Comparison of ENCODE assay signal across 10 mouse cellular contexts in the genomic region with DNA sequence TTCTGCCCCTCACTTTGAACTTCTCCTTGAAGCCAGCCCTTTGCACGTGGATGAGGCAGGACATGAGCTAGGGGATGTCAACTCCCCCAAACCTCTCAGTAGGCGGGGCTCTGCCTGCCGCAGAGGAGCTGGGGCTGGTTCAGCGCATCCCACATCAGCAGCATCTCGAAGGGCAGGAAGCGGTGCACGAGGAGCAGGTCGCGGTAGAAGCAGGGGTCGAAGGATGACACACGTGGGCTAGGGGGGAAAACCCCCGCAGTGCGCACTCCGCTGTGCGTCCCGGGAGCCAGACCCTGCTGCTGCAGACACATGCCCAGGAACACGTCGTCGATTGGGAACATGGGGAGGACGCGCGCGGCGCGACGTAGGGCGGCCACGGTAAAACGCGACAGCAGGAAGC. TPM values are rescaled to one million over a fixed set of nuclear protein-coding genes. Genes with fewer than 3 reads are reported as not detected.
A peak's percentile ranks its signal among the peaks of the same experiment; 100 is the strongest.
DNase-seq lines count a peak whose midpoint lies in the region; ATAC-seq and TF ChIP-seq lines count a peak whose summit lies in the region.
"Had no signal": no experiment of that assay in that cellular context is flagged by ENCODE, and none has a peak within 500 bp of the region (broad histone marks: within the 10 kb centered on the region; RNA-seq: fewer than 3 reads in every experiment).

No protein-coding gene starts in this region.

- H3K9ac ChIP-seq in ES-Bruce4 (ENCODE audit: low read depth, poor library complexity, severe bottlenecking), result peak overlapping the region; percentile 1; the same call in 1 of the 2 replicates
- no peak overlapping the region for H3K9ac ChIP-seq in midbrain, embryonic 15.5 days
- H3K9ac ChIP-seq: lung, embryonic 15.5 days had no signal

- 0 out of 2 replicates have a peak overlapping the region, but pooled peaks have one; percentile 37 for H3K4me2 ChIP-seq in midbrain, embryonic 15.5 days

- H3K36me3 ChIP-seq in ES-Bruce4 (ENCODE audit: control insufficient read depth, insufficient read depth, low read length, poor library complexity, severe bottlenecking), result no peaks in the 10 kb centered on the region
- no peaks in the 10 kb centered on the region for H3K36me3 ChIP-seq in midbrain, embryonic 15.5 days (replicated peaks)
- H3K36me3 ChIP-seq: lung, embryonic 15.5 days had no signal

- TF ChIP-seq EP300 in ES-Bruce4 (IDR thresholded peaks at IDR 0.05; ENCODE audit: insufficient read depth, low read depth, low read length), result no peak

- no peak for TF ChIP-seq CTCF in ES-Bruce4 (IDR thresholded peaks at IDR 0.05; ENCODE audit: low read depth, low read length)

- no peak overlapping the region for H3K27ac ChIP-seq in ES-Bruce4 (ENCODE audit: insufficient read depth, low read length)
- no peak overlapping the region for H3K27ac ChIP-seq in midbrain, embryonic 15.5 days
- H3K27ac ChIP-seq: lung, embryonic 15.5 days had no signal

- H3K4me1 ChIP-seq in ES-Bruce4 (ENCODE audit: control insufficient read depth, insufficient read depth, low read length), result peaks cover 6% of the 10 kb centered on the region
- H3K4me1 ChIP-seq in midbrain, embryonic 15.5 days, result peaks cover 7% of the 10 kb centered on the region

- no peaks in the 10 kb centered on the region for H3K9me3 ChIP-seq in ES-Bruce4 (replicated peaks; ENCODE audit: control insufficient read depth, insufficient read depth, low read length, poor library complexity, severe bottlenecking)
- no peaks in the 10 kb centered on the region for H3K9me3 ChIP-seq in midbrain, embryonic 15.5 days
- H3K9me3 ChIP-seq: lung, embryonic 15.5 days had no signal

- peak overlapping the region; percentile 21 for H3K4me3 ChIP-seq in ES-Bruce4 (ENCODE audit: low read depth, low read length)
- no peak overlapping the region for H3K4me3 ChIP-seq in midbrain, embryonic 15.5 days

- WGBS in midbrain, embryonic 15.5 days, result 3% methylated on average over 30 of the region's 30 CpGs

- H3K27me3 ChIP-seq in ES-Bruce4 (ENCODE audit: control insufficient read depth, insufficient read depth, low read length, poor library complexity, severe bottlenecking), result peaks cover 19% of the 10 kb centered on the region
- peaks cover 86% of the 10 kb centered on the region for H3K27me3 ChIP-seq in midbrain, embryonic 15.5 days (replicated peaks)

- peak; percentile 84 for DNase-seq in CD4-positive, CD25-positive, alpha-beta regulatory T cell, adult 2 months (ENCODE audit: low read depth, low spot score)
- DNase-seq in urinary bladder, adult 18-20 months (ENCODE audit: low spot score in 2 of 2), result no peak
- DNase-seq in frontal cortex, postnatal 36 days (ENCODE audit: low spot score in 2 of 2), result no peak
- DNase-seq in lung, adult 18-20 months, result no peak
- DNase-seq in adrenal gland, postnatal 14 days, result no peak
- DNase-seq: heart, adult 11 months had no signal

- peak; percentile 44 to 65; a peak in 3 of 4 replicates for ATAC-seq in hematopoietic stem cell, adult 5-6 weeks (replicated peaks in 1 of 2; ENCODE audit: insufficient read depth in 1 of 2, low FRiP score in 2 of 2, low TSS enrichment in 1 of 2, low read depth in 1 of 2, poor library complexity in 2 of 2, severe bottlenecking in 2 of 2)
- ATAC-seq in midbrain, embryonic 15.5 days (replicated peaks), result no peak

- TF ChIP-seq POLR2A in ES-Bruce4 (IDR thresholded peaks at IDR 0.05; ENCODE audit: insufficient read depth, low read length), result no peak

RNA-seq across cellular contexts. Expression of a gene that starts 3.5 kb away (rescaled TPM):
- 1.3 and 3.7 TPM in 2 replicates for polyA plus RNA-seq in ES-Bruce4 (2011; ENCODE audit: insufficient read depth, insufficient read length, low read depth, missing spikeins)
- 6.2 and 8.9 TPM in 2 replicates for total RNA-seq in hematopoietic stem cell, adult 5-6 weeks (2017)
- 0.37 and 1.5 TPM in 2 replicates for polyA plus RNA-seq in midbrain, embryonic 15.5 days (2015; fragmentation: Nextera tagmentation; extraction: Ambion mirVana)
- 8.0 and 9.8 TPM in 2 replicates for total RNA-seq in adrenal gland, postnatal 14 days (2021)

RNA-seq across cellular contexts. Expression of a gene that starts 9.1 kb away (rescaled TPM):
- polyA plus RNA-seq in ES-Bruce4 (2011; ENCODE audit: insufficient read depth, insufficient read length, low read depth, missing spikeins), result 1.8 and 2.0 TPM in 2 replicates
- 1.3 TPM in 2 replicates for total RNA-seq in hematopoietic stem cell, adult 5-6 weeks (2017)
- polyA plus RNA-seq in midbrain, embryonic 15.5 days (2015; fragmentation: Nextera tagmentation; extraction: Ambion mirVana), result 0.27 and 0.36 TPM in 2 replicates
- 5.4 and 7.4 TPM in 2 replicates for total RNA-seq in adrenal gland, postnatal 14 days (2021)

RNA-seq across cellular contexts. Expression of a gene that starts 16.4 kb away (rescaled TPM):
- 8.0 and 9.7 TPM in 2 replicates for polyA plus RNA-seq in ES-Bruce4 (2011; ENCODE audit: insufficient read depth, insufficient read length, low read depth, missing spikeins)
- total RNA-seq in hematopoietic stem cell, adult 5-6 weeks (2017), result 32.8 and 34.1 TPM in 2 replicates
- polyA plus RNA-seq in midbrain, embryonic 15.5 days (2015; fragmentation: Nextera tagmentation; extraction: Ambion mirVana), result 5.2 and 5.8 TPM in 2 replicates
- total RNA-seq in adrenal gland, postnatal 14 days (2021), result 17.4 and 21.4 TPM in 2 replicates

RNA-seq across cellular contexts. Expression of a gene that starts 21.0 kb away (rescaled TPM):
- polyA plus RNA-seq in ES-Bruce4 (2011; ENCODE audit: insufficient read depth, insufficient read length, low read depth, missing spikeins), result 3.8 and 6.3 TPM in 2 replicates
- 2.6 and 3.6 TPM in 2 replicates for total RNA-seq in hematopoietic stem cell, adult 5-6 weeks (2017)
- polyA plus RNA-seq in midbrain, embryonic 15.5 days (2015; fragmentation: Nextera tagmentation; extraction: Ambion mirVana), result 26.9 and 27.4 TPM in 2 replicates
- 7.2 and 7.7 TPM in 2 replicates for total RNA-seq in adrenal gland, postnatal 14 days (2021)

RNA-seq across cellular contexts. Expression of a gene that starts 33.0 kb away (rescaled TPM):
- 8.7 and 8.8 TPM in 2 replicates for polyA plus RNA-seq in ES-Bruce4 (2011; ENCODE audit: insufficient read depth, insufficient read length, low read depth, missing spikeins)
- total RNA-seq in hematopoietic stem cell, adult 5-6 weeks (2017), result 90.7 and 99.4 TPM in 2 replicates
- 96.0 and 102 TPM in 2 replicates for polyA plus RNA-seq in midbrain, embryonic 15.5 days (2015; fragmentation: Nextera tagmentation; extraction: Ambion mirVana)
- 5.4 and 13.9 TPM in 2 replicates for total RNA-seq in adrenal gland, postnatal 14 days (2021)
